Mouse (Mus musculus) midbrain, embryonic 16.5 days (tissue): ENCODE measurements around the gene Rc3h2. TPM values are rescaled to one million over a fixed set of nuclear protein-coding genes. Genes with fewer than 3 reads are reported as not detected.

Source experiments
- ATAC-seq: fragments of 200-750 bp; cut with Nextera tagmentation; 2 replicates; pipeline ENCODE4 v1.8.0; 2017; ENCODE audit warnings: moderate TSS enrichment
- H3K27ac ChIP-seq: fragments of 300-500 bp; sonication (generic); 2 replicates; pipeline ENCODE4 v1.5.1; 2014; ENCODE audit warnings: mild to moderate bottlenecking, low read length, mixed read lengths
- H3K27me3 ChIP-seq: fragments of 300-500 bp; sonication (generic); 2 replicates; pipeline ENCODE4 v1.6.1; 2014; ENCODE audit warnings: low read depth, low read length, mixed read lengths; ENCODE audit not compliant: control insufficient read depth, insufficient read depth
- H3K36me3 ChIP-seq: fragments of 300-500 bp; sonication (generic); 2 replicates; pipeline ENCODE4 v1.6.1; 2014; ENCODE audit warnings: mild to moderate bottlenecking, low read length, moderate library complexity, mixed read lengths; ENCODE audit not compliant: control insufficient read depth, insufficient read depth
- H3K4me1 ChIP-seq: fragments of 300-500 bp; sonication (generic); 2 replicates; pipeline ENCODE4 v1.6.1; 2014; ENCODE audit warnings: mild to moderate bottlenecking, low read length, mixed read lengths; ENCODE audit not compliant: control insufficient read depth, insufficient read depth
- H3K4me2 ChIP-seq: fragments of 300-500 bp; sonication (generic); 2 replicates; pipeline ENCODE4 v1.6.1; 2014; ENCODE audit warnings: mild to moderate bottlenecking, low read length, mixed read lengths
- H3K4me3 ChIP-seq: fragments of 300-500 bp; sonication (generic); 2 replicates; pipeline ENCODE4 v1.5.1; 2014; ENCODE audit warnings: low read depth, mild to moderate bottlenecking, low read length, moderate library complexity, mixed read lengths
- H3K9ac ChIP-seq: fragments of 300-500 bp; sonication (generic); 2 replicates; pipeline ENCODE4 v1.6.1; 2014; ENCODE audit warnings: low read depth, low read length, mixed read lengths
- H3K9me3 ChIP-seq: fragments of 300-500 bp; sonication (generic); replicated peaks from 2 replicates; pipeline ENCODE4 v1.6.1; 2014; ENCODE audit warnings: mild to moderate bottlenecking, low read length, mixed read lengths; ENCODE audit not compliant: control insufficient read depth, poor library complexity, severe bottlenecking
- WGBS: fragments of 180-500 bp; shearing (Covaris S2); extraction: QIAGEN DNeasy Blood & Tissue Kit; methylation state at CpG from one replicate; pipeline ENCODE4 v1.1.7; 2014; 5-methylcytosine and 5-hydroxymethylcytosine counted together
- polyA plus RNA-seq: library from polyadenylated mRNA; unstranded; fragments of >200 nt; fragmentation: Nextera tagmentation; extraction: Ambion mirVana; gene quantifications from 2 replicates; pipeline ENCODE4 v1.2.1, GENCODE M21; 2015

The Rc3h2 gene
- polyA plus RNA-seq, 1 experiment from 2014 or later, result 18.0 TPM

GRCm38 (mm10) chr2:37358633-37359540 is 63.8 kb downstream of the Rc3h2 start, which contains the start of gene Pdcl:
Gene Pdcl, minus strand, starts transcription at chr2:37359332.
- Histone ChIP-seq H3K4me3 (peak within 1 kb of the TSS; percentile 63), H3K9me3 (no peaks in the 10 kb centered on the region), H3K27ac (peak within 1 kb of the TSS; percentile 82), H3K4me1 (peaks cover 10% of the 10 kb centered on the region; the same call in 1 of the 2 replicates), H3K27me3 (no peaks in the 10 kb centered on the region), H3K9ac (peak within 1 kb of the TSS; percentile 70), H3K4me2 (peak within 1 kb of the TSS; percentile 68), H3K36me3 (peaks cover 13% of the 10 kb centered on the region)
- under 1% methylated on average over 42 of the region's 42 CpGs for WGBS
- peak; percentile 97 for ATAC-seq

GRCm38 (mm10) chr2:37355571-37355970 is 67.1 kb downstream of the Rc3h2 start:
- Histone ChIP-seq H3K4me1 (peaks cover 10% of the 10 kb centered on the region; the same call in 1 of the 2 replicates), H3K9me3 (no peaks in the 10 kb centered on the region), H3K27me3 (no peaks in the 10 kb centered on the region), H3K36me3 (peaks cover 37% of the 10 kb centered on the region), H3K4me3 (no peak overlapping the region), H3K27ac (no peak overlapping the region), H3K9ac (no peak overlapping the region), H3K4me2 (no peak overlapping the region)
- 97% methylated on average over 5 of the region's 5 CpGs for WGBS
- ATAC-seq, result no peak

- no peak overlapping the region for H3K4me3 ChIP-seq
- H3K9ac ChIP-seq, result no peak overlapping the region
- no peaks in the 10 kb centered on the region for H3K27me3 ChIP-seq
- H3K9me3 ChIP-seq, result no peaks in the 10 kb centered on the region
- no peaks in the 10 kb centered on the region for H3K4me1 ChIP-seq
- peaks cover 37% of the 10 kb centered on the region for H3K36me3 ChIP-seq
- no peak for ATAC-seq
- H3K4me2 ChIP-seq, result no peak overlapping the region
- no peak overlapping the region for H3K27ac ChIP-seq
- 96% methylated on average over 7 of the region's 7 CpGs for WGBS
Observed at GRCm38 (mm10) chr2:37351671-37352070, 71.0 kb downstream of the Rc3h2 start.

GRCm38 (mm10) chr2:37338497-37339187 is 84.1 kb downstream of the Rc3h2 start:
- ATAC-seq, result peak; percentile 48
- H3K9me3 ChIP-seq, result no peaks in the 10 kb centered on the region
- whole genome bisulfite sequencing, result 59% methylated on average over 10 of the region's 10 CpGs
- H3K4me3 ChIP-seq, result no peak overlapping the region
- no peaks in the 10 kb centered on the region for H3K36me3 ChIP-seq
- no peak overlapping the region for H3K27ac ChIP-seq
- H3K4me2 ChIP-seq, result no peak overlapping the region
- H3K4me1 ChIP-seq, result no peaks in the 10 kb centered on the region
- H3K27me3 ChIP-seq, result no peaks in the 10 kb centered on the region
- H3K9ac ChIP-seq, result no peak overlapping the region

GRCm38 (mm10) chr2:37333321-37333720 is 89.4 kb downstream of the Rc3h2 start:
- ATAC-seq, result no peak
- WGBS, result 83% methylated on average over 2 of the region's 2 CpGs
- Histone ChIP-seq H3K36me3 (no peaks in the 10 kb centered on the region), H3K9me3 (no peaks in the 10 kb centered on the region), H3K9ac (no peak overlapping the region), H3K27me3 (no peaks in the 10 kb centered on the region), H3K4me1 (no peaks in the 10 kb centered on the region), H3K4me2 (no peak overlapping the region), H3K4me3 (no peak overlapping the region), H3K27ac (no peak overlapping the region)

GRCm38 (mm10) chr2:37326215-37326614 is 96.5 kb downstream of the Rc3h2 start, which contains the start of gene Olfr368:
Gene Olfr368, plus strand, starts transcription at chr2:37326515.
- no peak within 1 kb of the TSS for H3K4me2 ChIP-seq
- no peak for ATAC-seq
- H3K9ac ChIP-seq, result no peak within 1 kb of the TSS
- H3K36me3 ChIP-seq, result no peaks in the 10 kb centered on the region
- no peaks in the 10 kb centered on the region for H3K4me1 ChIP-seq
- H3K9me3 ChIP-seq, result no peaks in the 10 kb centered on the region
- no peak within 1 kb of the TSS for H3K4me3 ChIP-seq
- H3K27me3 ChIP-seq, result no peaks in the 10 kb centered on the region
- H3K27ac ChIP-seq, result no peak within 1 kb of the TSS
- WGBS, result 84% methylated on average over 1 of the region's 1 CpGs

Other genes with a start within 250 kb of the Rc3h2 start
- not detected in 2 replicates for gene Olfr365, start 234.7 kb downstream of the Rc3h2 start, polyA plus RNA-seq
- gene Olfr366, start 211.3 kb downstream of the Rc3h2 start, polyA plus RNA-seq, result not detected in 2 replicates
- not detected in 2 replicates for gene Olfr368, start 96.4 kb downstream of the Rc3h2 start, polyA plus RNA-seq
- 50.2 and 57.0 TPM in 2 replicates for gene Pdcl, start 63.6 kb downstream of the Rc3h2 start, polyA plus RNA-seq
- 8.3 and 9.1 TPM in 2 replicates for gene Zbtb26, start 20.2 kb upstream of the Rc3h2 start, polyA plus RNA-seq
- 19.2 and 22.3 TPM in 2 replicates for gene Zbtb6, start 20.3 kb upstream of the Rc3h2 start, polyA plus RNA-seq
- gene Rabgap1, start 20.4 kb upstream of the Rc3h2 start, polyA plus RNA-seq, result 50.6 and 56.5 TPM in 2 replicates
- 16.5 and 16.6 TPM in 2 replicates for gene Gpr21, start 93.4 kb upstream of the Rc3h2 start, polyA plus RNA-seq